In the genomic region with DNA sequence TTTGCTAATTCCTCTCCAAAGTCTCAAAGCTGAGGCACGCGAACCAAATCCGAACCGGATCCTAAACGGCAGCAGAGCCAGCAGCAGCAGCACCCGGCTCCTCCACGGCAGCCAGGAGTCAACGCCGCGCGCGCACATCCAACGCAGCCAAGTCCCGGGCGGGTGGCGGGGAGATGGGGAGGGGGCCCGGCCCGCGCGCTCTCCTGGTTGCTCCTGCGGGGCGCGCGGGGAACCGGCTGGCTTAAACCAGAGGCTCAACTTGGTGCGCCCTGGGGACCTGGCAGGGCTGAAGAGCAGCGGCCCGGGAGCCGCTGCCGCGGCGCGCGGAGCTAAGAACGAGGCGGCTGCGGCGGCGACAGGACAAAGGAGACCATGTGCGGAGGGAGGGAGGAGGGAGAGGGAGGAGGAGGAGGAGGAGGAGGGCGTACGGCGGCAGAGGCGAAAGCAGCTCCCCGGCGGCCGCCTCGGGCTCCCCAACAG, we compare ENCODE assay signal across 8 mouse cellular contexts.
DNase-seq lines count a peak whose midpoint lies in the region; ATAC-seq and TF ChIP-seq lines count a peak whose summit lies in the region.

No protein-coding gene starts in this region.

- DNase-seq in ovary, adult 18-20 months (ENCODE audit: low spot score), result peak; percentile 29
- DNase-seq in ovary, postnatal 10 days (ENCODE audit: low spot score), result no peak
- peak; percentile 52 to 66 for DNase-seq in cerebellum, postnatal 25 days
- DNase-seq in gastrocnemius, postnatal 14 days, result peak; percentile 53
- peak; percentile 41 for DNase-seq in liver, postnatal 0 days
- DNase-seq in right cerebral cortex, adult 18-20 months, result peak; percentile 56
- no peak for DNase-seq in spleen, adult 12 weeks (ENCODE audit: low spot score)

- TF ChIP-seq EP300 in liver, postnatal 0 days (IDR thresholded peaks at IDR 0.05; ENCODE audit: low read depth), result no peak

- peak overlapping the region; percentile 77 for H3K4me3 ChIP-seq in intestine, postnatal 0 days (ENCODE audit: low read depth, low read length)
- peak overlapping the region; percentile 52 for H3K4me3 ChIP-seq in liver, postnatal 0 days (ENCODE audit: low read depth, low read length)

- peak overlapping the region; percentile 75 for H3K27ac ChIP-seq in intestine, postnatal 0 days (ENCODE audit: low read depth, low read length)
- H3K27ac ChIP-seq in liver, postnatal 0 days (ENCODE audit: low read depth), result 0 out of 2 replicates have a peak overlapping the region, but pooled peaks have one; percentile 16

- ATAC-seq in intestine, postnatal 0 days, result peak; percentile 53
- peak; percentile 50 for ATAC-seq in liver, postnatal 0 days

- H3K4me1 ChIP-seq in intestine, postnatal 0 days (replicated peaks; ENCODE audit: control insufficient read depth, insufficient read depth, low read length), result no peaks in the 10 kb centered on the region
- H3K4me1 ChIP-seq in liver, postnatal 0 days (ENCODE audit: insufficient read depth), result no peaks in the 10 kb centered on the region

- intact Hi-C loops in gastrocnemius, postnatal 14 days (cut with DNase I; ENCODE audit: low total_unique reads), result loop anchor here (5.0 to 10.0 kb wide), 2 partner anchors 54 to 567 kb away; no protein-coding TSS in a partner anchor

- peak overlapping the region; percentile 62 for H3K9ac ChIP-seq in intestine, postnatal 0 days (ENCODE audit: low read depth, low read length)
- H3K9ac ChIP-seq in liver, postnatal 0 days (replicated peaks), result peak overlapping the region; percentile 61

- TF ChIP-seq CTCF in intestine, postnatal 0 days (IDR thresholded peaks at IDR 0.05; ENCODE audit: low read depth), result 0 out of 2 replicates have a peak, but pooled peaks have one; percentile 3
- TF ChIP-seq CTCF in liver, postnatal 0 days (IDR thresholded peaks at IDR 0.05; ENCODE audit: low read depth), result no peak

- H3K27me3 ChIP-seq in intestine, postnatal 0 days (replicated peaks; ENCODE audit: control insufficient read depth, insufficient read depth, low read length), result no peaks in the 10 kb centered on the region
- H3K27me3 ChIP-seq in liver, postnatal 0 days (ENCODE audit: insufficient read depth, low read length), result peaks cover 24% of the 10 kb centered on the region

- H3K36me3 ChIP-seq in intestine, postnatal 0 days (ENCODE audit: control insufficient read depth, insufficient read depth), result no peaks in the 10 kb centered on the region; the same call in 1 of the 2 replicates
- H3K36me3 ChIP-seq in liver, postnatal 0 days (replicated peaks; ENCODE audit: insufficient read depth, low read length), result no peaks in the 10 kb centered on the region

- WGBS in intestine, postnatal 0 days, result under 1% methylated on average over 42 of the region's 48 CpGs
- WGBS in liver, postnatal 0 days (ENCODE audit: insufficient replicate concordance), result under 1% methylated on average over 40 of the region's 48 CpGs

- H3K9me3 ChIP-seq in intestine, postnatal 0 days (ENCODE audit: control insufficient read depth), result no peaks in the 10 kb centered on the region
- H3K9me3 ChIP-seq in liver, postnatal 0 days (ENCODE audit: low read length), result no peaks in the 10 kb centered on the region

- H3K4me2 ChIP-seq in intestine, postnatal 0 days (replicated peaks; ENCODE audit: low read depth), result peak overlapping the region; percentile 98
- peak overlapping the region; percentile 79 for H3K4me2 ChIP-seq in liver, postnatal 0 days (ENCODE audit: low read depth, low read length)

Comparison
In these comparisons a context has a peak if more than half of its experiments do, and no peak if none do; other contexts are left out.
1. DNase-seq: peak in ovary, adult 18-20 months (single experiment), cerebellum, postnatal 25 days (2 of 2), gastrocnemius, postnatal 14 days (single experiment), liver, postnatal 0 days (single experiment) and right cerebral cortex, adult 18-20 months (single experiment); none in ovary, postnatal 10 days (single experiment) and spleen, adult 12 weeks (single experiment).